Mouse (Mus musculus) heart, embryonic 15.5 days (tissue): ENCODE results near the gene Gpn3. TPM values are rescaled to one million over a fixed set of nuclear protein-coding genes. Genes with fewer than 3 reads are reported as not detected.

Source experiments
- ATAC-seq: fragments of 200-750 bp; cut with Nextera tagmentation; replicated peaks from 2 replicates; pipeline ENCODE4 v1.8.0; 2017; ENCODE audit warnings: low read depth, moderate TSS enrichment; ENCODE audit not compliant: insufficient number of reproducible peaks, insufficient read depth, low FRiP score
- H3K27ac ChIP-seq: fragments of 300-500 bp; sonication (generic); 2 replicates; pipeline ENCODE4 v1.5.1; 2015; ENCODE audit warnings: mild to moderate bottlenecking, inconsistent platforms
- H3K27me3 ChIP-seq: fragments of 300-500 bp; sonication (generic); 2 replicates; pipeline ENCODE4 v1.6.1; 2015; ENCODE audit warnings: inconsistent platforms
- H3K36me3 ChIP-seq: fragments of 300-500 bp; sonication (generic); 2 replicates; pipeline ENCODE4 v1.6.1; 2015; ENCODE audit warnings: mild to moderate bottlenecking, inconsistent platforms
- H3K4me1 ChIP-seq: fragments of 300-500 bp; sonication (generic); replicated peaks from 2 replicates; pipeline ENCODE4 v1.6.1; 2015; ENCODE audit warnings: inconsistent platforms
- H3K4me2 ChIP-seq: fragments of 300-500 bp; sonication (generic); 2 replicates; pipeline ENCODE4 v1.6.1; 2015; ENCODE audit warnings: inconsistent platforms, mild to moderate bottlenecking, moderate library complexity
- H3K4me3 ChIP-seq: fragments of 300-500 bp; sonication (generic); 2 replicates; pipeline ENCODE4 v1.5.1; 2015; ENCODE audit warnings: mild to moderate bottlenecking, inconsistent platforms
- H3K9ac ChIP-seq: fragments of 300-500 bp; sonication (generic); 2 replicates; pipeline ENCODE4 v1.6.1; 2015; ENCODE audit warnings: mild to moderate bottlenecking, inconsistent platforms
- H3K9me3 ChIP-seq: fragments of 300-500 bp; sonication (generic); replicated peaks from 2 replicates; pipeline ENCODE4 v1.6.1; 2016; ENCODE audit warnings: inconsistent platforms
- WGBS: fragments of 180-500 bp; shearing (Covaris S2); methylation state at CpG from one replicate; pipeline ENCODE4 v1.1.7; 2015; ENCODE audit warnings: mixed read lengths; 5-methylcytosine and 5-hydroxymethylcytosine counted together
- polyA plus RNA-seq: library from polyadenylated mRNA; unstranded; fragments of >200 nt; fragmentation: Nextera tagmentation; extraction: Ambion mirVana; gene quantifications from 2 replicates; pipeline ENCODE4 v1.2.1, GENCODE M21; 2015

Gene Gpn3
- polyA plus RNA-seq, 1 experiment from 2014 or later = 49.4 TPM

DNA sequence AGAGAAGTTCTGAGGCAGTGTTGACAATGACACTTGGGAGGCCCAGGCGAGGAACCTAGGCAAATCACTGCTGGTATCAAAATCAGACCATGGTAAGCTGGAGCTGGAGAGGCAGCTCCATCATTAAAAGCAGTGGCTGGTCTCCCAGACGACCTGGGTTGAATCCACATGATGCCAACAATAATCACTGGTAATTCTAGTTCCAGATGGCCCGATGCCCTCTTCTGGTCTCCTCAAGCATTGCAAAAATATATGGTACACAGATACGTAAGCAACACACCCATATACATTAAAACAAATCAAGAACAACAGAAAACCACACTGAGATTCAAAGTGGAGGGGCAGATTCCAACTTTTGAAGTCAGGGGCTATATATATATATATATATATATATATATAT is 25.9 kb upstream of the Gpn3 start:
- no peaks in the 10 kb centered on the region for H3K9me3 ChIP-seq
- H3K9ac ChIP-seq = no peak overlapping the region
- no peaks in the 10 kb centered on the region for H3K36me3 ChIP-seq
- H3K4me2 ChIP-seq = no peak overlapping the region
- no peaks in the 10 kb centered on the region for H3K27me3 ChIP-seq
- no peak overlapping the region for H3K4me3 ChIP-seq
- H3K4me1 ChIP-seq = peaks cover 4% of the 10 kb centered on the region; the same call in 1 of the 2 replicates
- no peak overlapping the region for H3K27ac ChIP-seq
- no peak for ATAC-seq
- WGBS = 78% methylated on average over 4 of the region's 4 CpGs

DNA sequence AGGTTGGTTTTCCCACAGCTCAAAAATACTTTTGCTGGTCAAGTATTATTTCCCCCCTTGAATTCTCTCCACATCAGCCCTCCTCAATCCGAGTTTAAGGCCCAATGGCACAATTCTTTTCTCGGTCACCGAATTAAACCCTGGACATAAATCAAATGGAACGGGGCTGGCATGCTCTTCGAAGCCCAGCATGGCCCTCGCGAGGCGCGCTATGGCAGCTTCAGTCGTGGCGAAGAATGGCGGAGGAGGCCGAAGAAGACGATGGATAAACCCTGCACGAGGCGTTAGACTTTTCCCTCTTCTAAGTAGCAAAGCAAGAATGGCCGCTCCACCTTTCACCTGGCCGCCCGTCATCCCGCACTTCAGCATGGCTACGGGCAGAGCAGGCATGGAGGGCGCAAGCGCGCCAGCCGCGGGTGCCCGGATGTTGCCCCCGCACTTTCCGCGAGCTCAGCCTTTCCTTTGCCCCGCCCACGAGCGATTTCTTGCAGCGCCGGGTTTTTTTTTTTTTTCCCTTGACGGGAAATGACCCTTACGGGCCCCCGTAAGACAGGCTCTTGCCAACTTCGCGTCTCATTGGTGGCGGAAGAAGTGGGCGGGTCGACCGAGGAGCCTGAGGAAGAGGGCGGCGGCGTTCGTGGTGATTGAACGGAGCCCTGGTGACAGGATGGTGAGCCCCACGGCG is 17.7 kb upstream of the Gpn3 start, which contains the start of the genes Rad9b and Vps29:
Gene Rad9b, minus strand, starts transcription at position 427 of the 685 bp plus-strand sequence.
Gene Vps29, plus strand, starts transcription at position 563 of the 685 bp plus-strand sequence.
- peak within 1 kb of the TSS; percentile 70 for H3K4me3 ChIP-seq
- ATAC-seq = peak; percentile 92
- peaks cover 4% of the 10 kb centered on the region for H3K36me3 ChIP-seq
- H3K27me3 ChIP-seq = no peaks in the 10 kb centered on the region
- peak within 1 kb of the TSS; percentile 84 for H3K9ac ChIP-seq
- whole genome bisulfite sequencing = 2% methylated on average over 51 of the region's 51 CpGs
- H3K4me1 ChIP-seq = peaks cover 11% of the 10 kb centered on the region
- H3K27ac ChIP-seq = peak within 1 kb of the TSS; percentile 79
- peak within 1 kb of the TSS; percentile 84 for H3K4me2 ChIP-seq
- H3K9me3 ChIP-seq = no peaks in the 10 kb centered on the region

DNA sequence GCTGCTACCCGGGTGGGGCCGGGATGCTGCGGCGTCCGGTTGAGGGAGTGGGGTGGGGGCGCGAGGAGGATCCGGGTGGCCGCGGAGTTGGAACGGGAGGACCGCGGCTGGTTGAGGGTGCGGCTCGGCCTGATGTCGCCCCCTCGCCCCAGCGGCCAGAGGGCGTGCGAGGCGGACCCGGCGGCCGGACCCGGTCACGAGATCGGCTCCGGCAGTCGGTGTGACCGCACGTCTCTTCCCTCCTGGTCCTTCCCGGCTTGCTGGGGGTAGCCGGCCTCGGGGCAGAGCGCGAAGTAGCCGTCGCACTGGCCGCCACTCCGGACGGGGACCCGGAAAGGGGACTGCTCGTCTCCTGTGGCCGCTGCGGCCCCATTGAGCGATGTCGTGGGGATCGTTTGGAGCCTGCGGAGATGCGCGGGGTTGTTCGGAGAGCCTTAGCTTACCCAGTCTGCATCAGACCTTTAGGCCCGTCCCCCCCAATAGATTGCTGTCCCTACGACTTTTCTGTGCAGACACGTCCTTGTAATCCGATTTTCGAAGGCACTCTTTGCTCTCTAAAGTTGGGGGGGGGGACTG is 17.1 kb upstream of the Gpn3 start:
- peak overlapping the region; percentile 73 for H3K4me2 ChIP-seq
- ATAC-seq = peak; percentile 78
- peak overlapping the region; percentile 70 for H3K4me3 ChIP-seq
- no peaks in the 10 kb centered on the region for H3K9me3 ChIP-seq
- peaks cover 4% of the 10 kb centered on the region for H3K36me3 ChIP-seq
- H3K27me3 ChIP-seq = no peaks in the 10 kb centered on the region
- peaks cover 11% of the 10 kb centered on the region for H3K4me1 ChIP-seq
- H3K27ac ChIP-seq = peak overlapping the region; percentile 79
- H3K9ac ChIP-seq = peak overlapping the region; percentile 84
- WGBS = under 1% methylated on average over 50 of the region's 57 CpGs

DNA sequence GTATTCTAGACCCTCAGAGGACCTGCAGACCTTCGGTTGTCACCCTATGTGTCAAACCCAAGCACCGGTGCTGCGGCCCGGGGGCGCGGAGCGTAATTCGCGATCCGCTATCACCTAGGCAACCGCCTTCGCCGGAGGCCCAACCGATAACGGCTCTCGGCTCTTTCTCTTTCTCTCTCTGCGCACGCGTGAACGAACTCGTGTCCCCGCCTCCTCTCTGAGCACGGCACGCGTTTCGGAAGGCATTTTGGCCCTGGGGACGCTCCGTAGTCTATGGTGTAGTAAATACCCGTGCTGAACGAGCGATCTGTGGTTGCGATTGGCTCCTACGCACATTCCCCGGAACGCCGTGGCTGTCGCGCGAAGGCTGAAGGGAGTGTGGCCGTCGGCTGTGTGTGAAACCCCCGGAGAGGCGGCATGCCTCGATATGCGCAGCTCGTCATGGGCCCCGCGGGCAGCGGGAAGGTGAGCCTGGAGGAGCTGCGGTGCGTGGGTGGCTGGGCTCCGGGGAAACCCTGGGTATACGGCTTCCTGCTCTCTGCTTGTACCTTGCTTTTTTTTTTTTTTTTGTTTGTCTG is 605 bp downstream of the Gpn3 start, which contains the start of gene Fam216a:
Gene Fam216a, minus strand, starts transcription at position 173 of the 578 bp plus-strand sequence.
- Histone ChIP-seq H3K4me1 (peaks cover 14% of the 10 kb centered on the region), H3K9ac (peak within 1 kb of the TSS; percentile 87), H3K36me3 (peaks cover 25% of the 10 kb centered on the region), H3K4me3 (peak within 1 kb of the TSS; percentile 85), H3K9me3 (no peaks in the 10 kb centered on the region), H3K27ac (peak within 1 kb of the TSS; percentile 98), H3K4me2 (peak within 1 kb of the TSS; percentile 84), H3K27me3 (no peaks in the 10 kb centered on the region)
- under 1% methylated on average over 53 of the region's 53 CpGs for WGBS
- ATAC-seq = peak; percentile 94

DNA sequence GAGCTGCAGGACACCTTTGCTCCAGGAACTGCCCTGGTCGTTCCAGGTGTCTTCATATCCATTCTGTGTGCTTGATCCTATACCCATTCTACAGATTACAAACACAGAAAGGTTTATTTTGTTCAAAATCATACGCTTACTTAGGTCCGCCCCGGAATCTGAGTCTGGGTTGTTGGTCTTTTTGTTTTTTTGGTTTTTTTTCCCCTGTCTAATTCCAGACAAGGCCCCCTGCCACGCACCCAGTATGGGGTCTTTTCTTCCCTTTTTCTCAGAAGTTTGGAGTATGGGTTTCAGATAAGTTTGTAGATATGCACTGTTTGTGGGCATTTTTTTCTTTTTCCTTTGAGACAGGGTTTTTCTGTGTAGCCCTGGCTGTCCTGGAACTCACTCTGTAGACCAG is 1.2 kb downstream of the Gpn3 start:
- Histone ChIP-seq H3K9ac (peak overlapping the region; percentile 87), H3K27ac (peak overlapping the region; percentile 98), H3K27me3 (no peaks in the 10 kb centered on the region), H3K4me2 (peak overlapping the region; percentile 84), H3K36me3 (peaks cover 19% of the 10 kb centered on the region), H3K4me3 (peak overlapping the region; percentile 85), H3K4me1 (peaks cover 14% of the 10 kb centered on the region), H3K9me3 (no peaks in the 10 kb centered on the region)
- WGBS = 4% methylated on average over 5 of the region's 5 CpGs
- ATAC-seq = no peak

DNA sequence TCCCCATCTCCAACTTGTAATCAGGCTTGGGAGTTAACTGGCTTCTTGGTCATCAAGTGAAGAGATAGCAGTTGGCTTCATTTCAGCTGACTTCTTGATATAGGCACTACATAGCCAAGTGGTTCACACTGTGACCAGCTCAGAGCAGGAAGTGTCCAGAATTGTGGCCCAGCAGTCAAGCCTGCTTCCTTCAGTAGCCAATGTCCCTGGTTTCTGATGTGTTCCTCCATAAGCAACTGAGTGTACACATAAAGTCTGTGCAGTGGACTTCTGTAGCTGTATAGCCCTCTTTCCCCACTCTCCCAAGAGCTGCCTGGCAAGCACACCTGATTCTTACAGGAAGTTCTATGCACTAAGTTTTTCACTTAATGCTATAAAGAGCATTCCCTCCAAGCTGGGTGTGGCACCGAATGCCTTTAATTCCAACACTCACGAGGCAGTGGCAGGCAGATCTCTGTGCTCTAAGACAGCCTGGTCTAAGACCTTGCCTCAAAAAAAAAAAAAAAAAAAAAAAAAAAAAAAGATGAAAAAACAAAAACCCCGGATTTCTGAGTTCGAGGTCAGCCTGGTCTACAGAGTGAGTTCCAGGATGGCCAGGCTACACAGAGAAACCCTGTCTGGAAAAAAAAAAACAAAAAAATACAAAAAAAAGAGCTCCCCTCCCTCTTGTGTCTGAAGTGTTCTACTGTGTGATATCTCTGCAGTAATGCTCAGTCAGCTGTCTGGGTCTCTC is 5.6 kb downstream of the Gpn3 start:
- H3K4me2 ChIP-seq = no peak overlapping the region
- H3K4me3 ChIP-seq = no peak overlapping the region
- no peak overlapping the region for H3K27ac ChIP-seq
- ATAC-seq = no peak
- H3K4me1 ChIP-seq = peaks cover 9% of the 10 kb centered on the region
- no peaks in the 10 kb centered on the region for H3K27me3 ChIP-seq
- H3K9me3 ChIP-seq = no peaks in the 10 kb centered on the region
- peaks cover 41% of the 10 kb centered on the region for H3K36me3 ChIP-seq
- H3K9ac ChIP-seq = no peak overlapping the region
- WGBS = 77% methylated on average over 4 of the region's 4 CpGs

DNA sequence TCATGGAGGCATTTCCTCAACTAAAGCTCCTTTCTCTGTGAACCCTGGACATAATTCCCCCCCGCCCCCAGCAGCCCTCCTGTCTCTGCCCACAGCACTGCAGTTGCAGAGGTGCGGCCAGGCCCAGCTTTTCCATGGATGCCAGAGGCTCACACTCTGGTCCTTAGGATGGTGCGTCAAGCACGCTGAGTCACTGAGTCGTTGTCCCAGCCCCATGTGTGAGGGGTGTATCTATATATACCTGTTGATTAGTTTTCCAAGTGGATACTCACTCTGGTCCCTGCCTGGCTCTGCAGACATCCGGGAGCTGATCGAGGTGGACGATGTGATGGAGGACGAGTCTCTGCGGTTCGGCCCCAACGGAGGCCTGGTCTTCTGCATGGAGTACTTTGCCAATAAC is 6.5 kb downstream of the Gpn3 start:
- Histone ChIP-seq H3K4me1 (peaks cover 5% of the 10 kb centered on the region), H3K27me3 (no peaks in the 10 kb centered on the region), H3K27ac (no peak overlapping the region), H3K9me3 (no peaks in the 10 kb centered on the region), H3K36me3 (peaks cover 46% of the 10 kb centered on the region), H3K4me3 (no peak overlapping the region), H3K9ac (no peak overlapping the region), H3K4me2 (no peak overlapping the region)
- WGBS = 93% methylated on average over 12 of the region's 12 CpGs
- no peak for ATAC-seq

DNA sequence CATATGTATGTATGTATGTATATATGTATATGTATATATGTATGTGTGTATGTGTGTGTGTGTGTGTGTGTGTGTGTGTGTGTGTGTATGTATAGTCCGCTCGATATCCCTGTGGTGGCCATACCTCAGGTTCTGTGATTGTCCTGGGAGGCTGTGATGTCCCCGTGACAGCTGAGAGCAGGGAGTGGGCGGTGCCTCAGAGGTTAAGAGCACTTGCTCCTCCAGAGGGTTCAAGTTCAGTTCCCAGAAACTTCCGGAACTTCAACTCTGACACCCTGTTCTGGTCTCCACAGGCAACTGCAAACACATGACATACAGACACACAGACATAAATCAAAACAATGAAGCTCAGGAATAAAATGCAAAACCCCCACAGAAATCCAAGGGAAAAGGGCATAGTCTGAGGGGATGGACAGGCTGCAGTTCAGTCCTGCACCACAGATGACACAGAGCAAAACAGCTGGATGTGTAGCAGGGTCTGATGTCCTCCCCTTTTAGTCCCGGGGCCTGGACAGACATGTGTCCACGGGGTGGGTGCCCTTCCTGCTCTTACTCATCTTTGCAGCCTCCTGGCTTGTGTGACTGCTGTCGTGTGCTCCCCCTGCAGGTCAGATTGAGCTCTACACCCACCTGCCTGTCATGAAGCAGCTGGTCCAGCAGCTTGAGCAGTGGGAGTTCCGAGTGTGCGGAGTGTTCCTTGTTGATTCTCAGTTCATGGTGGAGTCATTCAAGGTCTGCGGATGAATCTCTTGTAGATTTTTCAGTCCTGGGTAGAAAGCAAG is 7.9 kb downstream of the Gpn3 start:
- Histone ChIP-seq H3K36me3 (peaks cover 46% of the 10 kb centered on the region), H3K4me1 (peaks cover 4% of the 10 kb centered on the region), H3K27me3 (no peaks in the 10 kb centered on the region), H3K4me2 (no peak overlapping the region), H3K9me3 (no peaks in the 10 kb centered on the region), H3K27ac (no peak overlapping the region), H3K4me3 (no peak overlapping the region), H3K9ac (no peak overlapping the region)
- 0 out of 2 replicates have a peak, but pooled peaks have one; percentile 39 for ATAC-seq
- 53% methylated on average over 11 of the region's 11 CpGs for WGBS

DNA sequence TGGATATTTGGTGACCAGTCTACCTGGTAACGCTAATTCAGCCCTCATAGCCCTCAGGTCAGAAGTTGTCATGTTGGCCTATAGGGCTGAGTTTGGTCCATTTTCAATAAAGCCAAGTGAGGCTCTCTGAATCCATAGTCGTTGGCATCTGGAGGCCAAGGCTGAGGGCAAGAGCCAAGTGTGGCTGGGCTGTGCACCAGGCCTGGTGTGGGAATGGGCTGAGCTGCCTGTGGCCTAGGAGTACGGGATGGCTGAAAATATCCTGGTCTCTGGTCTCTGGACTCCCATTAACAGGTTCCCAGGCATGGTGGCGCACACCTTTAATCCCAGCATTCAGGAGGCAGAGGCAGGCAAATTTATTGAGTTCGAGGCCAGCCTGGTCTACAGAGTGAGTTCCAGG is 18.3 kb downstream of the Gpn3 start:
- H3K9me3 ChIP-seq = no peaks in the 10 kb centered on the region
- ATAC-seq = no peak
- no peaks in the 10 kb centered on the region; the same call in 1 of the 2 replicates for H3K36me3 ChIP-seq
- H3K9ac ChIP-seq = no peak overlapping the region
- 84% methylated on average over 5 of the region's 5 CpGs for WGBS
- peaks cover 9% of the 10 kb centered on the region for H3K4me1 ChIP-seq
- H3K4me2 ChIP-seq = no peak overlapping the region
- no peak overlapping the region for H3K4me3 ChIP-seq
- H3K27ac ChIP-seq = no peak overlapping the region
- no peaks in the 10 kb centered on the region for H3K27me3 ChIP-seq

DNA sequence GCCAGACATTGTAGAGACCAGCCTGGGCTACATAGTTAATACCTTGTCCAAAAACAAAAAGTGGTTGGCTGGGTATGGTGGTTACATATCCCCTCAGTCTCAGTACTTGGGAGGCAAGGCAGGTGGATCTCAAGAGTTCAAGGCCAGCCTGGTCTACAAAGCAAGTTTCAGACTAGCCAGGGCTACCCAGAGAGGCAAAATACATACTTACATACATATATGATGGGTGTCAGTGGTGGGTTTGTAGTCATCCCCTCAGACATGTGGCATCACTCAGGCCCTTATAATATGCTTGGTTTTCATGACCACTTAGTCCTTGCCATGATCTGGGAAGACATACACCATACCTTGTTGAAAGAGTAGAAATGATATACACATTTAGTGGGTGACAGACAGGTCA is 19.0 kb downstream of the Gpn3 start:
- H3K27me3 ChIP-seq = no peaks in the 10 kb centered on the region
- H3K9me3 ChIP-seq = no peaks in the 10 kb centered on the region
- H3K4me2 ChIP-seq = no peak overlapping the region
- H3K9ac ChIP-seq = no peak overlapping the region
- H3K4me1 ChIP-seq = peaks cover 9% of the 10 kb centered on the region
- H3K4me3 ChIP-seq = no peak overlapping the region
- H3K27ac ChIP-seq = no peak overlapping the region
- no peak for ATAC-seq
- no peaks in the 10 kb centered on the region; the same call in 1 of the 2 replicates for H3K36me3 ChIP-seq
